Mouse (Mus musculus) limb, embryonic 12.5 days (tissue): ENCODE measurements at regions not wholly inside any gene's neighbourhood (a gene's known extent, or its start where the extent isn't known, plus 50 kb on each side); places are given as distances from the start of the nearest gene placed in this dataset.

Experiments used
- ATAC-seq: fragments of 200-750 bp; cut with Nextera tagmentation; 2 replicates; pipeline ENCODE4 v1.8.0; 2017; ENCODE audit warnings: low read depth, moderate TSS enrichment; ENCODE audit not compliant: insufficient number of reproducible peaks, insufficient read depth, low FRiP score, low TSS enrichment
- H3K27ac ChIP-seq: fragments of 300-500 bp; sonication (generic); 2 replicates; pipeline ENCODE4 v1.5.1; 2016; ENCODE audit warnings: mild to moderate bottlenecking, moderate library complexity
- H3K27me3 ChIP-seq: fragments of 300-500 bp; sonication (generic); 2 replicates; pipeline ENCODE4 v1.6.1; 2016; ENCODE audit warnings: mild to moderate bottlenecking, moderate library complexity
- H3K36me3 ChIP-seq: fragments of 300-500 bp; sonication (generic); 2 replicates; pipeline ENCODE4 v1.6.1; 2016; ENCODE audit warnings: mild to moderate bottlenecking, moderate library complexity
- H3K4me1 ChIP-seq: fragments of 300-500 bp; sonication (generic); replicated peaks from 2 replicates; pipeline ENCODE4 v1.6.1; 2016
- H3K4me2 ChIP-seq: fragments of 300-500 bp; sonication (generic); 2 replicates; pipeline ENCODE4 v1.6.1; 2016; ENCODE audit warnings: mild to moderate bottlenecking, moderate library complexity
- H3K4me3 ChIP-seq: fragments of 300-500 bp; sonication (generic); replicated peaks from 2 replicates; pipeline ENCODE4 v1.5.1; 2016; ENCODE audit warnings: mild to moderate bottlenecking
- H3K9ac ChIP-seq: fragments of 300-500 bp; sonication (generic); replicated peaks from 2 replicates; pipeline ENCODE4 v1.6.1; 2016; ENCODE audit warnings: mild to moderate bottlenecking, moderate library complexity
- H3K9me3 ChIP-seq: fragments of 300-500 bp; sonication (generic); 2 replicates; pipeline ENCODE4 v1.6.1; 2016; ENCODE audit warnings: mild to moderate bottlenecking, moderate library complexity
- WGBS: fragments of 180-500 bp; shearing (Covaris S2); methylation state at CpG from one replicate; pipeline ENCODE4 v1.1.7; 2016; 5-methylcytosine and 5-hydroxymethylcytosine counted together

GRCm38 (mm10) chr7:129918240-129919200 lies 326.9 kb downstream of the Wdr11 start:
- Histone ChIP-seq H3K4me2 (no peak overlapping the region), H3K4me1 (peaks cover 20% of the 10 kb centered on the region; the same call in 1 of the 2 replicates), H3K9ac (no peak overlapping the region), H3K4me3 (no peak overlapping the region), H3K9me3 (no peaks in the 10 kb centered on the region), H3K27me3 (0 out of 2 replicates have a peak, but pooled peaks cover 7% of the 10 kb centered on the region), H3K36me3 (no peaks in the 10 kb centered on the region), H3K27ac (no peak overlapping the region)
- no peak for ATAC-seq
- WGBS = 81% methylated on average over 18 of the region's 18 CpGs

DNA sequence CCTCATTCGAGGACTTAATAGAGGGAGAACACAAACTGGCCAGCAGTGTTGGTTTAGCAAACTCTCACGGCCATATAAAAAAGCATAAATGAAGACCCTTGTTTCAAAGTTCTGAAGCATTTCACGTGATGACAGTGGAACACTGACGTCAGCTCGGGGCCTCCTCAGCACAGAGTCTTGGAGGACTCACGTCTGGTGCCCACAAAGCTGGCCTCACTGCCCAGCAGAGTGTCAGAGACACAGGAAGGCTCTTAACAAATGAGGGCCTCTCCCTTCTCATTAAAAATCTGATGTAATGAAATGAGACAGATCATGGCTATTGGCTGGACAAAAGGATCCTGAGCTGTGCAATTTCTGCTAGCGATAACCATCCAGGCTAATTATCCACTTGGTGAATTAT lies 330.6 kb downstream of the Wdr11 start:
- no peak overlapping the region for H3K9ac ChIP-seq
- no peak overlapping the region for H3K4me2 ChIP-seq
- no peaks in the 10 kb centered on the region for H3K9me3 ChIP-seq
- ATAC-seq = no peak
- WGBS = 78% methylated on average over 7 of the region's 7 CpGs
- H3K27ac ChIP-seq = no peak overlapping the region
- no peak overlapping the region for H3K4me3 ChIP-seq
- H3K4me1 ChIP-seq = peaks cover 10% of the 10 kb centered on the region; the same call in 1 of the 2 replicates
- H3K36me3 ChIP-seq = no peaks in the 10 kb centered on the region
- H3K27me3 ChIP-seq = 0 out of 2 replicates have a peak, but pooled peaks cover 7% of the 10 kb centered on the region

- Histone ChIP-seq H3K4me1 (peaks cover 5% of the 10 kb centered on the region; the same call in 1 of the 2 replicates), H3K4me2 (no peak overlapping the region), H3K36me3 (no peaks in the 10 kb centered on the region), H3K4me3 (no peak overlapping the region), H3K27me3 (no peaks in the 10 kb centered on the region), H3K9ac (no peak overlapping the region), H3K27ac (no peak overlapping the region), H3K9me3 (0 out of 2 replicates have a peak, but pooled peaks cover 3% of the 10 kb centered on the region)
- 72% methylated on average over 6 of the region's 6 CpGs for whole genome bisulfite sequencing
- no peak for ATAC-seq
These were observed 345.1 kb downstream of the Wdr11 start for GRCm38 (mm10) chr7:129936731-129937130.

GRCm38 (mm10) chr7:129937715-129938114 lies 346.1 kb downstream of the Wdr11 start:
- no peak overlapping the region for H3K9ac ChIP-seq
- H3K4me1 ChIP-seq = peaks cover 6% of the 10 kb centered on the region; the same call in 1 of the 2 replicates
- WGBS = 84% methylated on average over 6 of the region's 6 CpGs
- no peaks in the 10 kb centered on the region for H3K27me3 ChIP-seq
- no peak for ATAC-seq
- H3K27ac ChIP-seq = no peak overlapping the region
- no peak overlapping the region for H3K4me2 ChIP-seq
- no peak overlapping the region for H3K4me3 ChIP-seq
- no peaks in the 10 kb centered on the region for H3K36me3 ChIP-seq
- 0 out of 2 replicates have a peak, but pooled peaks cover 3% of the 10 kb centered on the region for H3K9me3 ChIP-seq

GRCm38 (mm10) chr7:129938141-129938540 lies 346.5 kb downstream of the Wdr11 start:
- ATAC-seq = no peak
- Histone ChIP-seq H3K4me1 (peaks cover 6% of the 10 kb centered on the region; the same call in 1 of the 2 replicates), H3K9ac (no peak overlapping the region), H3K4me2 (no peak overlapping the region), H3K27ac (no peak overlapping the region), H3K4me3 (no peak overlapping the region), H3K36me3 (no peaks in the 10 kb centered on the region), H3K9me3 (0 out of 2 replicates have a peak, but pooled peaks cover 3% of the 10 kb centered on the region), H3K27me3 (no peaks in the 10 kb centered on the region)
- WGBS = 79% methylated on average over 10 of the region's 10 CpGs

GRCm38 (mm10) chr7:129939266-129939665 lies 347.6 kb downstream of the Wdr11 start:
- Histone ChIP-seq H3K27ac (no peak overlapping the region), H3K4me3 (no peak overlapping the region), H3K4me2 (no peak overlapping the region), H3K27me3 (peaks cover 6% of the 10 kb centered on the region; the same call in 1 of the 2 replicates), H3K36me3 (no peaks in the 10 kb centered on the region), H3K4me1 (peaks cover 8% of the 10 kb centered on the region; the same call in 1 of the 2 replicates), H3K9ac (no peak overlapping the region), H3K9me3 (0 out of 2 replicates have a peak, but pooled peaks cover 3% of the 10 kb centered on the region)
- WGBS = 84% methylated on average over 5 of the region's 5 CpGs
- ATAC-seq = no peak

DNA sequence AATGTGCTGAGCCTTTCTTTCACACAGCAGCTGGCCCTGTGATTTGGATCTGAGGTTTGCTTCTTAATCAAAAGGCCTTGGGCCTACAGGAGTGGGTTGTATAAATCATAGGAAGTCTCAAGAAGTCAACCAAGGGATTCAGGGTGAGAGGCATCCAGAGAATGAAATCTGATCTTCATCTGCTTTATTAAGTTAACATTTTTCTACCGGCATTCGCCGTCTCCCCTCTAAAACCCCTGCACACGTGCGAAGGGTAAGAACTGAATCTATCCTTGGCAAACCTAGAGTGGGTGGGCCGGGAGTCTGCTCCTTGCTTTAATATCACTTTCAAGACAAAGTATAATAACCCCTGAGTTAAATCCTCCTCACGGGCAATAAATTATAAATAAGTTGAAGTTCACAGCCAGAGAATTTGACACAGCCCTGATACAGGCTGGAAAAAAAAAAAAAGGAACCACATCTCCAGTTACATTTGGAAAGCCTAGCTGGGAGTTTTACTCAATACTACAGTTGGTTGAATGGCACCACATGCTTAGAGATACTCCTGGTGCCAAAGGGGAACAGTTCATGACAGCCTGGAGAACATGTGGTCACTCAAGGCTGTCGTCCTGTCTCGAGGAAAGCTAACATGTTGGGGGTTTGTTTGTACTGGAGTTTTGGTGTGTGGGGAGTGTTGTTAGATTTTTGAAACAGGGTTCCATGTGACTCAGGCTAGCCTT lies 349.8 kb downstream of the Wdr11 start:
- no peak overlapping the region for H3K4me3 ChIP-seq
- peak overlapping the region; percentile 35; the same call in 1 of the 2 replicates for H3K27ac ChIP-seq
- ATAC-seq = no peak; the same call in 1 of the 2 replicates
- H3K4me1 ChIP-seq = peaks cover 10% of the 10 kb centered on the region; the same call in 1 of the 2 replicates
- WGBS = 53% methylated on average over 9 of the region's 9 CpGs
- H3K4me2 ChIP-seq = no peak overlapping the region
- H3K36me3 ChIP-seq = no peaks in the 10 kb centered on the region
- no peak overlapping the region for H3K9ac ChIP-seq
- H3K9me3 ChIP-seq = no peaks in the 10 kb centered on the region
- peaks cover 6% of the 10 kb centered on the region; the same call in 1 of the 2 replicates for H3K27me3 ChIP-seq

DNA sequence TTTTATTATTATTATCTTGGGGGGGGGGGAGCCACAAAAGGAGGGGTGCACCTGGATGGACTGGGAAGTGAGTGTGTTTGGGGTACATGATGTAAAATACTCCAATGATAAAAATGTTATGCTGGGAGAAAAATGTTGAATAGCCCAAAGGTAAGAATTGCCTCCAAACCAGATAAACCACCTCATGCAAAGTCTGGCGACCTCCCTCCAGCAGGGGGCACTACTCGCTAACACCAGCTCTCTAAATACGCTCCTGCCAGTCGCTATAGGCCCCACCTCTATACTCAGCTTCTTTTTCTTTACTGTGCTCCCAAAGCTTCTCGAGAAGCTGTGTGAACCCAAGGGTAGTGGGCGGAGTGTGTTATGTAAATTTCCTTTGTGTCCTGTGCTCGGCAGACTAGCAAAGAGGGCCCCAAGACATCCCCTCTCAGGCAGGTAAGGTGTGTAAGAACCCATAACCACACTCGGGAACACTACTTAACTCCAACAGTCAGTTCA lies 357.0 kb downstream of the Wdr11 start:
- no peak for ATAC-seq
- Histone ChIP-seq H3K9me3 (no peaks in the 10 kb centered on the region), H3K9ac (no peak overlapping the region), H3K27ac (no peak overlapping the region), H3K27me3 (peaks cover 3% of the 10 kb centered on the region; the same call in 1 of the 2 replicates), H3K4me1 (0 out of 2 replicates have a peak, but pooled peaks cover 4% of the 10 kb centered on the region), H3K4me3 (no peak overlapping the region), H3K36me3 (no peaks in the 10 kb centered on the region), H3K4me2 (no peak overlapping the region)
- 78% methylated on average over 8 of the region's 8 CpGs for WGBS

DNA sequence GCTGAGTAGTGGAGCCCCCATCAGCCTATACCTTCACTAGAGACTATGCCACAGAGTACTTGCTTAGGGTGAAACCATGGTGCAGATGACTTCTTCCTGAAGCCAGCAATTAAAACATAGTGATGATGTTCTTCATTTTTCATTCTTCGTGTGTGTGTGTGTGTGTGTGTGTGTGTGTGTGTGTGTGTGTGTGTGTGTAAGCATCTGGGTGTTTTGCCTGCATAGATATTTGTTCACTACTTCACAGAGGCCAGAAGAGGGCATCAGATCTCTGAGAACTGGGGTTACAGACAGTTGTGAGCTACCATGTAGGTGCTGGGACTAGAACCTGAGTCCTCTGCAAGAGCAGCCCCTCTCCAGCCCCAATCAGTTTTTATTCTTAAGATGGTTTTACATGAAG lies 358.8 kb downstream of the Wdr11 start:
- no peak overlapping the region for H3K9ac ChIP-seq

DNA sequence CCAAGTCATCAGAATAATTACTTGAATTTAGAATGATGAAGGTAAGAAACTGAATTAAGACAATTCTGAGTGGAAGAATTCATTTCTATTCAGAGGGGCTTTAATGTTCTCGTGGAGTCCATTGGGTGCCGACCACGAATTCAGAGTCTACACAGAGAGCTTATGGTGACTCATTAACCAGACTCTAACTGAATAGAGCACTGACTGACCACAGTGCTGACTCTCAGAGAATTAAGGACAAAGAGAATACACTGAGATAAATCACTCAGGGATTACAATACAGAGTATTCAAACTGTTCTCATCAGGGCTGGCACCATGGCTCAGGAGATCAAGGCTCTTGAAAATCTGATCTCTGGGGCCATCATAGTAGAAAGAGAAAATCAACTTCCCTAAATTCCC lies 366.7 kb downstream of the Wdr11 start:
- H3K4me2 ChIP-seq = no peak overlapping the region
- no peaks in the 10 kb centered on the region for H3K36me3 ChIP-seq
- H3K9ac ChIP-seq = no peak overlapping the region
- H3K4me1 ChIP-seq = peaks cover 20% of the 10 kb centered on the region
- H3K4me3 ChIP-seq = no peak overlapping the region
- H3K27ac ChIP-seq = no peak overlapping the region
- 91% methylated on average over 3 of the region's 3 CpGs for WGBS
- ATAC-seq = no peak
- no peaks in the 10 kb centered on the region for H3K9me3 ChIP-seq
- H3K27me3 ChIP-seq = no peaks in the 10 kb centered on the region; the same call in 1 of the 2 replicates

More for the DNA sequence above, 358.8 kb downstream of the Wdr11 start:
- Histone ChIP-seq H3K27ac (no peak overlapping the region), H3K4me3 (no peak overlapping the region), H3K4me1 (no peaks in the 10 kb centered on the region), H3K4me2 (no peak overlapping the region), H3K27me3 (no peaks in the 10 kb centered on the region), H3K9me3 (no peaks in the 10 kb centered on the region), H3K36me3 (no peaks in the 10 kb centered on the region)
- 75% methylated on average over 1 of the region's 1 CpGs for WGBS
- ATAC-seq = no peak

DNA sequence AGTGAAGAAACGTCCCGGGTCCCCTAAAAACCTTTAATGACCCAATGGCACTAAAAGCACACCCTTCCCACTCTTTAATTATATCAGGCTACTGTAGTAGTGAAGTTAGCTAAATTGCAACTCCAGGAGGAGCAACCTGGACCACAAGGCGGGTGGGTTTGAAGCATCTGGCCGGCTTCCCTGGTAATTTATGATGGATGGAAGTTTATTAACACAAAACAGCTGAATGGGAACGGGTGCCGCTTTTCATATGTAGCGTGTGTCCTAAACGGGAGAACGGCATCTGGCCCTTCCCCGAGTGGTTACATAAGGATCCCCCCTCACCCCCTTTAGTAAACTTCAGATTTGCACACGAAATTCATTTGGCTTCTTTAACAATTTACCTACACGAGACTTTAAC lies 370.9 kb downstream of the Wdr11 start:
- Histone ChIP-seq H3K36me3 (no peaks in the 10 kb centered on the region), H3K27ac (peak overlapping the region; percentile 31; the same call in 1 of the 2 replicates), H3K4me1 (peaks cover 27% of the 10 kb centered on the region), H3K4me2 (peak overlapping the region; percentile 40), H3K27me3 (no peaks in the 10 kb centered on the region; the same call in 1 of the 2 replicates), H3K4me3 (no peak overlapping the region), H3K9me3 (no peaks in the 10 kb centered on the region), H3K9ac (no peak overlapping the region)
- WGBS = 7% methylated on average over 12 of the region's 12 CpGs
- ATAC-seq = no peak
